Comparison of ENCODE assay signal across 17 mouse cellular contexts in genomic region chr13:29307420-29307819, GRCm38 (mm10).
DNase-seq lines count a peak whose midpoint lies in the region; ATAC-seq lines count a peak whose summit lies in the region.
"Had no signal": no experiment of that assay in that cellular context is flagged by ENCODE, and none has a peak within 500 bp of the region (broad histone marks: within the 10 kb centered on the region; RNA-seq: fewer than 3 reads in every experiment).

No protein-coding gene starts in this region.

- no peak overlapping the region for H3K9ac ChIP-seq in heart, embryonic 13.5 days
- no peak overlapping the region for H3K9ac ChIP-seq in midbrain, embryonic 15.5 days
- H3K9ac ChIP-seq: embryonic facial prominence, embryonic 13.5 days had no signal

- H3K27me3 ChIP-seq in heart, embryonic 13.5 days (replicated peaks), result no peaks in the 10 kb centered on the region
- H3K27me3 ChIP-seq in midbrain, embryonic 15.5 days (replicated peaks), result no peaks in the 10 kb centered on the region
- H3K27me3 ChIP-seq: embryonic facial prominence, embryonic 13.5 days had no signal

- peak; percentile 9 to 24 for DNase-seq in cerebellum, postnatal 10 days
- no peak for DNase-seq in cerebellum, adult 11 months
- no peak for DNase-seq in heart, adult 18-20 months
- DNase-seq in Muller cell, postnatal 12 days (ENCODE audit: inconsistent ontology term), result peak; percentile 1
- DNase-seq in adrenal gland, adult (ENCODE audit: inconsistent age in 2 of 2, low spot score in 1 of 2), result no peak
- DNase-seq in ovary, postnatal 14 days (ENCODE audit: low spot score), result no peak
- DNase-seq: cerebellum, adult 2 months; kidney, adult 8-10 months; lung, adult 18-20 months; lung, postnatal 36 days; right cerebral cortex, postnatal 14 days had no signal

- H3K4me2 ChIP-seq in heart, embryonic 13.5 days, result peak overlapping the region; percentile 16; the same call in 1 of the 2 replicates
- no peak overlapping the region; the same call in 1 of the 2 replicates for H3K4me2 ChIP-seq in midbrain, embryonic 15.5 days
- H3K4me2 ChIP-seq: embryonic facial prominence, embryonic 13.5 days had no signal

- WGBS in heart, embryonic 13.5 days, result 8% methylated on average over 6 of the region's 6 CpGs
- 12% methylated on average over 6 of the region's 6 CpGs for WGBS in midbrain, embryonic 15.5 days

- H3K27ac ChIP-seq in heart, embryonic 13.5 days (replicated peaks), result no peak overlapping the region
- no peak overlapping the region for H3K27ac ChIP-seq in midbrain, embryonic 15.5 days
- H3K27ac ChIP-seq: embryonic facial prominence, embryonic 13.5 days had no signal

- ATAC-seq in heart, embryonic 13.5 days (ENCODE audit: extremely low read depth, insufficient number of reproducible peaks, low FRiP score, low TSS enrichment), result no peak
- ATAC-seq in midbrain, embryonic 15.5 days (replicated peaks), result 0 out of 2 replicates have a peak, but pooled peaks have one; percentile 51
- ATAC-seq: CD4-positive, CD25-positive, alpha-beta regulatory T cell, adult 4 months; inflammation-experienced regulatory T-cells, adult 6 months had no signal

- H3K36me3 ChIP-seq in heart, embryonic 13.5 days, result no peaks in the 10 kb centered on the region
- H3K36me3 ChIP-seq in midbrain, embryonic 15.5 days (replicated peaks), result no peaks in the 10 kb centered on the region
- H3K36me3 ChIP-seq: embryonic facial prominence, embryonic 13.5 days; G1E had no signal

- no peak overlapping the region for H3K4me3 ChIP-seq in heart, embryonic 13.5 days
- H3K4me3 ChIP-seq in midbrain, embryonic 15.5 days, result no peak overlapping the region
- H3K4me3 ChIP-seq: embryonic facial prominence, embryonic 13.5 days had no signal

- H3K4me1 ChIP-seq in heart, embryonic 13.5 days, result peaks cover 13% of the 10 kb centered on the region
- peaks cover 10% of the 10 kb centered on the region for H3K4me1 ChIP-seq in midbrain, embryonic 15.5 days
- H3K4me1 ChIP-seq: embryonic facial prominence, embryonic 13.5 days had no signal

- H3K9me3 ChIP-seq in heart, embryonic 13.5 days, result no peaks in the 10 kb centered on the region
- no peaks in the 10 kb centered on the region for H3K9me3 ChIP-seq in midbrain, embryonic 15.5 days
- H3K9me3 ChIP-seq: embryonic facial prominence, embryonic 13.5 days; G1E had no signal

Comparison
In these comparisons a context has a peak if more than half of its experiments do, and no peak if none do; other contexts are left out.
1. DNase-seq: peak in cerebellum, postnatal 10 days (2 of 2) and Muller cell, postnatal 12 days (single experiment); none in cerebellum, adult 11 months (single experiment), heart, adult 18-20 months (0 of 2), adrenal gland, adult (0 of 2) and ovary, postnatal 14 days (single experiment).